Mouse (Mus musculus) thymus, postnatal 4 days (tissue): Measurements from ENCODE around the gene Stx17.
A peak's percentile ranks its signal among the peaks of the same experiment; 100 is the strongest.

Experiments used
- DNase-seq: peaks from one replicate; pipeline ENCODE4 v3.0.0; 2021

Stx17 gene

GRCm38 (mm10) chr4:48175666-48176065 is 51.0 kb downstream of the Stx17 start:
- no peak for DNase-seq

DNA sequence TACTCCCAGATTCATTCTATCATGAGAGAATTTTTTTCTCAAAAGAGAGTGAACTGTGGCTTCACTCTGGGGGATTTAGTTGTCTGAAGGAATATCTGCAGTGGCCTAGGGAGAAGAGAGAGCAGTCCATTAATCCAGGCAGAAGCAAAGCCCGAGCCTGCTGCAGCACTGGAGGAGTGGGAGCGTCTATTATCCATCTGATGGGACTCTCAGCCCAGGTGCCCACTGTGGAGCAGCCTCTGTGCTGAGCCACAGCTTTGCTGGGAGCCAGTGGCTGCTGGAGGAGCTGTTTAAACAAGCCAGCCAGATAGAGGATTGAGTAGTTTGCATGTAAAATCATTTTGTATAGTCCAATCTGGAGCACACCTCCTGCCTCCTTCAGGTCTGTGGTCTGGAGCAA is 56.2 kb downstream of the Stx17 start:
- no peak for DNase-seq

DNA sequence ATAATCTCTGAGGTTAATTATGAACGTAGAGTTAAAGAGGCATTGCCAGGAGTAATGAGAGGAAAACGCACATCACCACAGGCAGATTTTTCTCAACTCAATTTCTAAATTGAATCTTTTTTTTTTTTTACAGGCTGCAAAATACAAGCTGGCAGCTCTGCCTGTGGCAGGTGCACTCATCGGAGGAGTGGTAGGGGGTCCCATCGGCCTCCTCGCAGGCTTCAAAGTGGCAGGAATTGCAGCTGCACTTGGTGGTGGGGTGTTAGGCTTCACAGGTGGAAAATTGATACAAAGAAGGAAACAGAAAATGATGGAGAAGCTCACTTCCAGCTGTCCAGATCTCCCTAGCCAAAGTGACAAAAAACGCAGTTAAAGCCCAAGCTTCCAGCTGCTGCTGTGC is 56.7 kb downstream of the Stx17 start:
- DNase-seq, result no peak

GRCm38 (mm10) chr4:48182115-48182806 is 57.5 kb downstream of the Stx17 start:
- no peak for DNase-seq

- DNase-seq, result no peak
Observed at GRCm38 (mm10) chr4:48197925-48198324, 73.2 kb downstream of the Stx17 start.

DNA sequence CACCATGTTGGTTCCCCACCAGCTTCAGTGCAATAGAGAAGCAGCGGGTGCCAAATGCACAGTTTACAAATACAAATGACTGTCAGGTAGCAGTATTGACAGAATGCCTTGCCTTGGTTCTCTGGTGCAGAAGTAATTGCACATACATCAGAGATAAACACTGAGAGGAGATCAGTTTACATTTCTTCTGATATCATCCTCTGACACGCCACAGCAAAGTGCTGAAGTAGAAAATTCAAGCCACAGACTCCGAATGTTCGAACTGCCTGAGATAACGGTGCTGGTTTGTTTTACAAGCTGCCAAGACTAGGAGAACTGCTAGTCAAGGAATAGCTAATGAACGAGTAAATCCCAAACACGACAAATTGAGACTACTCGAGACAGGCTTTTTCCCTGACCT is 73.7 kb downstream of the Stx17 start:
- DNase-seq, result no peak

DNA sequence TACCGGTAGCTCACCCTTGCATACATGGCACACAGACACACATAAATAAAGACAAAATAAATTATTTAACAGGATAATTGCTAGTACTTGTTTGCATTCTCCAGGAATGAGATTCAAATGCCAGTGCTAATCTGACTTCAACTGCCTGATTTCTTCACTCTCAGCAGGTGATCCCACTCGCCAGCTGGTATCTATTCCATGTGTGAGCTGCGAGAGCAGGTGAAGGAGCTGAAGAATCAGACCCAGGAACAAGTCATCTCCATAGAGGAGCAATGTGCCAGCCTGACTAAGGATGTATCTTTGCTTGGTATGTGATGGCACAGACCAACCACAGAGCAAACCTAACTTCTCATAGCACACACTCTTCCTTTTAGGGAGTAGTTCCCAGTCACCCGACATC is 78.8 kb downstream of the Stx17 start:
- DNase-seq, result no peak

GRCm38 (mm10) chr4:48225173-48225572 is 100.5 kb downstream of the Stx17 start:
- DNase-seq, result peak; percentile 43

GRCm38 (mm10) chr4:48225604-48226003 is 100.9 kb downstream of the Stx17 start:
- no peak for DNase-seq

GRCm38 (mm10) chr4:48226800-48227199 is 102.1 kb downstream of the Stx17 start:
- DNase-seq, result no peak
